Mouse (Mus musculus) stomach, postnatal 0 days (tissue): ENCODE results near the gene Spats2l.

ENCODE experiments used
- CTCF ChIP-seq: IDR thresholded peaks from 2 replicates; pipeline ENCODE4 v1.5.1; 2016; ENCODE audit warnings: antibody characterized with exemption, low read depth, mild to moderate bottlenecking, moderate library complexity
- EP300 ChIP-seq: optimal IDR thresholded peaks from 2 replicates; pipeline ENCODE3; 2016; ENCODE audit warnings: antibody characterized with exemption

GRCm38 (mm10) chr1:57976860-57977259 lies 202.9 kb downstream of the Spats2l start:
- no peak for TF ChIP-seq CTCF
- TF ChIP-seq EP300: no peak
